Mouse (Mus musculus) limb, embryonic 11.5 days (tissue): ENCODE data around the gene Hsd11b2. TPM values are rescaled to one million over a fixed set of nuclear protein-coding genes. Genes with fewer than 3 reads are reported as not detected.

ENCODE experiments used
- ATAC-seq: fragments of 200-750 bp; cut with Nextera tagmentation; 2 replicates; pipeline ENCODE4 v1.8.0; 2017; ENCODE audit warnings: low read depth; ENCODE audit not compliant: insufficient number of reproducible peaks, low FRiP score, low TSS enrichment
- DNase-seq: peaks from one replicate; pipeline ENCODE4 v3.0.0-alpha.2; 2015; ENCODE audit warnings: low spot score
- H3K27ac ChIP-seq: fragments of 300-500 bp; sonication (generic); replicated peaks from 2 replicates; pipeline ENCODE4 v1.5.1; 2014; ENCODE audit warnings: low read depth, mild to moderate bottlenecking, low read length
- H3K27me3 ChIP-seq: fragments of 300-500 bp; sonication (generic); 2 replicates; pipeline ENCODE4 v1.6.1; 2014; ENCODE audit warnings: mild to moderate bottlenecking, low read length, mixed read lengths; ENCODE audit not compliant: control insufficient read depth, insufficient read depth
- H3K36me3 ChIP-seq: fragments of 300-500 bp; sonication (generic); 2 replicates; pipeline ENCODE4 v1.6.1; 2014; ENCODE audit warnings: mild to moderate bottlenecking, low read length, moderate library complexity, mixed read lengths; ENCODE audit not compliant: control insufficient read depth, insufficient read depth
- H3K4me1 ChIP-seq: fragments of 300-500 bp; sonication (generic); 2 replicates; pipeline ENCODE4 v1.6.1; 2014; ENCODE audit warnings: low read length, mixed read lengths; ENCODE audit not compliant: control insufficient read depth, insufficient read depth
- H3K4me2 ChIP-seq: fragments of 300-500 bp; sonication (generic); 2 replicates; pipeline ENCODE4 v1.6.1; 2014; ENCODE audit warnings: low read depth, mild to moderate bottlenecking, moderate library complexity; ENCODE audit not compliant: severe bottlenecking
- H3K4me3 ChIP-seq: fragments of 300-500 bp; sonication (generic); 2 replicates; pipeline ENCODE4 v1.5.1; 2014; ENCODE audit warnings: low read depth, low read length
- H3K9ac ChIP-seq: fragments of 300-500 bp; sonication (generic); 2 replicates; pipeline ENCODE4 v1.6.1; 2014; ENCODE audit warnings: mild to moderate bottlenecking, low read length
- H3K9me3 ChIP-seq: fragments of 300-500 bp; sonication (generic); 2 replicates; pipeline ENCODE4 v1.6.1; 2016; ENCODE audit warnings: low read length; ENCODE audit not compliant: control insufficient read depth
- WGBS: fragments of 180-500 bp; shearing (Covaris S2); extraction: QIAGEN DNeasy Blood & Tissue Kit; methylation state at CpG from one replicate; pipeline ENCODE4 v1.1.7; 2014; 5-methylcytosine and 5-hydroxymethylcytosine counted together
- polyA plus RNA-seq: library from polyadenylated mRNA; unstranded; fragments of >200 nt; fragmentation: Nextera tagmentation; extraction: Ambion mirVana; gene quantifications from 2 replicates; pipeline ENCODE4 v1.2.1, GENCODE M21; 2014

Hsd11b2 gene
- polyA plus RNA-seq, 1 experiment from 2014 or later, result 71.0 TPM

- Histone ChIP-seq H3K9ac (no peak overlapping the region), H3K36me3 (peaks cover 16% of the 10 kb centered on the region; the same call in 1 of the 2 replicates), H3K27me3 (no peaks in the 10 kb centered on the region), H3K27ac (no peak overlapping the region), H3K4me3 (no peak overlapping the region), H3K9me3 (no peaks in the 10 kb centered on the region), H3K4me1 (peaks cover 46% of the 10 kb centered on the region), H3K4me2 (peak overlapping the region; percentile 88; the same call in 1 of the 2 replicates)
- no peak for ATAC-seq
- no peak for DNase-seq
- 71% methylated on average over 21 of the region's 21 CpGs for WGBS
Observed at GRCm38 (mm10) chr8:105521995-105522769, 3.6 kb downstream of the Hsd11b2 start.

- no peaks in the 10 kb centered on the region for H3K9me3 ChIP-seq
- peaks cover 39% of the 10 kb centered on the region for H3K4me1 ChIP-seq
Observed at GRCm38 (mm10) chr8:105522890-105523289, 4.3 kb downstream of the Hsd11b2 start.

GRCm38 (mm10) chr8:105527110-105527509, 8.6 kb downstream of the Hsd11b2 start:
- Histone ChIP-seq H3K36me3 (peaks cover 17% of the 10 kb centered on the region; the same call in 1 of the 2 replicates), H3K9ac (no peak overlapping the region), H3K4me2 (no peak overlapping the region), H3K4me3 (no peak overlapping the region), H3K4me1 (peaks cover 13% of the 10 kb centered on the region), H3K9me3 (no peaks in the 10 kb centered on the region), H3K27me3 (no peaks in the 10 kb centered on the region), H3K27ac (no peak overlapping the region)
- ATAC-seq (no peak), DNase-seq (no peak)
- WGBS, result 78% methylated on average over 2 of the region's 2 CpGs

More at GRCm38 (mm10) chr8:105522890-105523289, 4.3 kb downstream of the Hsd11b2 start:
- Histone ChIP-seq H3K4me2 (no peak overlapping the region), H3K27me3 (no peaks in the 10 kb centered on the region), H3K36me3 (peaks cover 16% of the 10 kb centered on the region; the same call in 1 of the 2 replicates), H3K27ac (0 out of 2 replicates have a peak overlapping the region, but pooled peaks have one; percentile 30), H3K9ac (no peak overlapping the region; the same call in 1 of the 2 replicates), H3K4me3 (no peak overlapping the region)
- no peak for ATAC-seq
- DNase-seq, result no peak
- 47% methylated on average over 9 of the region's 9 CpGs for WGBS

- ATAC-seq, result no peak
- Histone ChIP-seq H3K27me3 (no peaks in the 10 kb centered on the region), H3K9me3 (no peaks in the 10 kb centered on the region), H3K4me1 (peaks cover 3% of the 10 kb centered on the region; the same call in 1 of the 2 replicates), H3K27ac (no peak overlapping the region), H3K4me3 (no peak overlapping the region), H3K4me2 (no peak overlapping the region), H3K36me3 (peaks cover 11% of the 10 kb centered on the region; the same call in 1 of the 2 replicates), H3K9ac (no peak overlapping the region)
- DNase-seq, result no peak
- WGBS, result 91% methylated on average over 1 of the region's 1 CpGs
Observed at GRCm38 (mm10) chr8:105528206-105528605, 9.7 kb downstream of the Hsd11b2 start.

GRCm38 (mm10) chr8:105529271-105529670, 10.7 kb downstream of the Hsd11b2 start:
- Histone ChIP-seq H3K36me3 (peaks cover 7% of the 10 kb centered on the region; the same call in 1 of the 2 replicates), H3K9me3 (no peaks in the 10 kb centered on the region)

GRCm38 (mm10) chr8:105531774-105532173, 13.2 kb downstream of the Hsd11b2 start:
- Histone ChIP-seq H3K9me3 (no peaks in the 10 kb centered on the region), H3K4me1 (peaks cover 8% of the 10 kb centered on the region), H3K36me3 (peaks cover 2% of the 10 kb centered on the region; the same call in 1 of the 2 replicates), H3K4me3 (no peak overlapping the region), H3K27me3 (no peaks in the 10 kb centered on the region), H3K9ac (no peak overlapping the region), H3K4me2 (no peak overlapping the region), H3K27ac (no peak overlapping the region)
- WGBS, result 56% methylated on average over 2 of the region's 2 CpGs
- DNase-seq, result peak; percentile 39
- ATAC-seq, result no peak

More at GRCm38 (mm10) chr8:105529271-105529670, 10.7 kb downstream of the Hsd11b2 start:
- Histone ChIP-seq H3K4me2 (no peak overlapping the region), H3K27me3 (no peaks in the 10 kb centered on the region), H3K9ac (no peak overlapping the region), H3K27ac (no peak overlapping the region), H3K4me3 (no peak overlapping the region), H3K4me1 (peaks cover 8% of the 10 kb centered on the region)
- 94% methylated on average over 3 of the region's 3 CpGs for WGBS
- ATAC-seq (no peak), DNase-seq (no peak)

- DNase-seq, result no peak
- peaks cover 8% of the 10 kb centered on the region for H3K4me1 ChIP-seq
- H3K27me3 ChIP-seq, result no peaks in the 10 kb centered on the region
- no peak overlapping the region for H3K9ac ChIP-seq
- 0 out of 2 replicates have a peak, but pooled peaks have one; percentile 10 for ATAC-seq
- H3K9me3 ChIP-seq, result no peaks in the 10 kb centered on the region
- peak overlapping the region; percentile 14; the same call in 1 of the 2 replicates for H3K27ac ChIP-seq
- WGBS, result 23% methylated on average over 2 of the region's 2 CpGs
- no peak overlapping the region for H3K4me3 ChIP-seq
- no peak overlapping the region for H3K4me2 ChIP-seq
- peaks cover 6% of the 10 kb centered on the region; the same call in 1 of the 2 replicates for H3K36me3 ChIP-seq
Observed at GRCm38 (mm10) chr8:105533439-105533838, 14.9 kb downstream of the Hsd11b2 start.

GRCm38 (mm10) chr8:105533892-105534329, 15.4 kb downstream of the Hsd11b2 start:
- H3K36me3 ChIP-seq, result peaks cover 4% of the 10 kb centered on the region; the same call in 1 of the 2 replicates

More at GRCm38 (mm10) chr8:105533892-105534329, 15.4 kb downstream of the Hsd11b2 start:
- H3K4me1 ChIP-seq, result peaks cover 8% of the 10 kb centered on the region
- peak; percentile 92 for DNase-seq
- no peaks in the 10 kb centered on the region for H3K9me3 ChIP-seq
- no peak overlapping the region for H3K9ac ChIP-seq
- H3K27me3 ChIP-seq, result no peaks in the 10 kb centered on the region
- ATAC-seq, result peak; percentile 63; the same call in 1 of the 2 replicates
- H3K4me3 ChIP-seq, result no peak overlapping the region
- peak overlapping the region; percentile 14; the same call in 1 of the 2 replicates for H3K27ac ChIP-seq
- 4% methylated on average over 1 of the region's 1 CpGs for WGBS
- 0 out of 2 replicates have a peak overlapping the region, but pooled peaks have one; percentile 5 for H3K4me2 ChIP-seq
